Mouse (Mus musculus) bone marrow macrophage, adult 2 months (primary cell): Measurements from ENCODE around the gene Idh3a.

Experiments
- CTCF ChIP-seq: IDR thresholded peaks from 2 replicates; pipeline ENCODE4 v1.5.1; 2012; ENCODE audit warnings: low read depth, mild to moderate bottlenecking, low read length, moderate library complexity
- POLR2A ChIP-seq: IDR thresholded peaks from 2 replicates; pipeline ENCODE4 v1.6.1; 2012; ENCODE audit warnings: mild to moderate bottlenecking, low read depth, low read length, borderline replicate concordance

DNA sequence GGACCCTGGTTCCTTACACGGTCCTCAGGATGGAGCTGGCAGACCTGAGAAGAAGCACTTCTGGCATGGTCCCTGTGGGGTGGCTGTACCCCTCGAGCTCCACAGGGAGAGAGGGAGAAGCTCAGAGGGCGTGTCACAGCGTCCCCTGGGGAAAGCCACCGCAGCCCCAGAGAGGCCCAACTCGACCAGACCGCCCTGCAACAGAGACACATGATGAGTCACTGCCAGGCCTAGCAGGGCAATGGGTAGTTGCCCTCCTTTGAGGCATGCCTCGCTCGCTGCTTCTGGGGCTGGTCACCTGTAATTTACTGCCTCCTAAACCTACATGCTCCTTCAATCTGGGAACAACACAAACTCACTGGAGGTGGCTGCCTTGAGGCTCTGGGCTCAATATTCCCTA lies 60.1 kb downstream of the Idh3a start:
- no peak for TF ChIP-seq CTCF
- TF ChIP-seq POLR2A = no peak
